Mouse (Mus musculus): ENCODE measurements around the gene Adsl.

- TF ChIP-seq CTCF (IDR thresholded peaks at IDR 0.05; ENCODE audit: low read depth, low read length) (no peak), POLR2A (IDR thresholded peaks at IDR 0.05; ENCODE audit: extremely low read depth, insufficient read depth, low read length) (no peak)
These were observed 16.8 kb upstream of the Adsl start for GRCm38 (mm10) chr15:80931345-80931960.
